Mouse (Mus musculus): ENCODE data around the gene Tead3.

DNA sequence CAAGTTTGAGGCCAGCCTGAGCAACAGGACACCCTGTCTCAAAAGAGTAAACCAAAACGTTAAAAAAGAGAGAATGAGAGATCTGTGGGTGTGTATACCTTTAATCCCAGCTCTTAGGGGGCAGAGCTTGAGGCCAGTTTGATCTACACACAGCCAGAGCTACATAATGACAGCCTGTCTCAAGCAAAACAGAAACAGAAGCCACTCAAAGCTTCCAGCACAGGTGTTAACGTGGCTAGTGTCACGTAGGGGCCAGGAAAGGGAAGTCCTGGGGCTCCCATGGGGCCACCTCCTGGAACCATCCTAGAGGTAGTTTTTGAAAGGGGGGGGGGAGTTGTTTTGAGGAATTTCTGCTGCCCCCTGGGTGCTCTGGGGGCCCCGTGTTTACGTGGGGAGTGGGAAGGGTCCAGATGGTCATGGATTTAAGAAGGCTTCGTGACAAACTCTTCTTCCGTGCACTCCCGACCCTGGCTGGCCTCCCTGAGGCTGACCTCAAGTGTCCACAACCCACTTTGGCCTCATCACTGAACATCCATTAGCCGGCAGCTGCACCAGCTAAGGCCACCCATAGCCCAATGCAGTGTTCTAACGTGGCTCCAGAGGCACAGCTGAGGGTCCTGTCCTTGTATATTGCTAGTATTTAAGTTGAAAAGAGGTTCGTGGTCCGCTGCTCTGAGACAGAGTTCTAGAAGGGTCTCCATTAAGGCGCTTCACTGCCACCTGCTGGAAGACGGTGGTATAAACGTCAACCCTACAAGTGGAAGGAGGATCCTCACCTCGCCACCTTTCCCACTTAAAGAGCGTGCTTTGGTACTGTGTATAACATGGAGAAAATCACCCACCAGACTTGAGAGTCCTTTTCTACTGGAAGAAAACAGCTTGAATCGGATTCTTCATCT is 42.1 kb downstream of the Tead3 start:
- peak; percentile 56 for TF ChIP-seq CTCF (IDR thresholded peaks at IDR 0.05; ENCODE audit: control insufficient read depth, insufficient read depth, insufficient read length)
- TF ChIP-seq USF1 (IDR thresholded peaks at IDR 0.05; ENCODE audit: low read depth) = no peak

Measured in C2C12 (cell line).